Mouse (Mus musculus): ENCODE measurements around the gene Gm4307. TPM values are rescaled to one million over a fixed set of nuclear protein-coding genes. Genes with fewer than 3 reads are reported as not detected.

Gm4307 gene
- not detected for polyA plus RNA-seq (2014; fragmentation: Illumina TruSeq; extraction: RNeasy Lipid Tissue Mini Kit (QIAGEN cat#74804); ENCODE audit: low read depth, low replicate concordance)

GRCm38 (mm10) chr10:100361038-100361437 lies at the start of gene Gm4307:
Gm4307 (plus strand) TSS chr10:100361338.

GRCm38 (mm10) chr10:100335376-100335775 lies 25.8 kb upstream of the Gm4307 start, which contains the start of gene Gm4301:
Gm4301 (plus strand) TSS chr10:100335676.

GRCm38 (mm10) chr10:100340536-100340935 lies 20.6 kb upstream of the Gm4307 start, which contains the start of gene Gm4302:
Gm4302 (plus strand) TSS chr10:100340836.

GRCm38 (mm10) chr10:100345672-100346071 lies 15.5 kb upstream of the Gm4307 start, which contains the start of gene Gm4303:
Gm4303 (plus strand) TSS chr10:100345972.

DNA sequence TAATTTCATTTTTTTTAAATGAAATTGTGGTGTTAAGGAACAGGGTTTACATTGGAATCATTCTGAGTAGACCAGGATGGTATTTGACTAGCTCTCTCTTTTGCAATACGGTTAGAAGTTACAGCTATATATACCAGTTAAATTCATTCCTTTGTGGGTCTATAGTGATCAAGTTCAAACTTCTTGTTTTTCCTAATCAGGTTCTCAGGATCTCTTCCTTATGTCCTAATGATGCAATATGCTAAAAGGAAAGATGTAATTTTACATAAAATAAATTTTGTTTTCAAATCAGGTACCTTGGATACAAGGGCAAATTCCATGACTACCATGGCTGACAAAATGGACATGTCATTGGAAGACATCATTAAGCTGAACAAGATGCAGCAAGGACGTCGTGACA lies 10.3 kb upstream of the Gm4307 start, which contains the start of gene Gm4305:
Gene Gm4305, plus strand, starts transcription at position 301 of the 400 bp plus-strand sequence.

DNA sequence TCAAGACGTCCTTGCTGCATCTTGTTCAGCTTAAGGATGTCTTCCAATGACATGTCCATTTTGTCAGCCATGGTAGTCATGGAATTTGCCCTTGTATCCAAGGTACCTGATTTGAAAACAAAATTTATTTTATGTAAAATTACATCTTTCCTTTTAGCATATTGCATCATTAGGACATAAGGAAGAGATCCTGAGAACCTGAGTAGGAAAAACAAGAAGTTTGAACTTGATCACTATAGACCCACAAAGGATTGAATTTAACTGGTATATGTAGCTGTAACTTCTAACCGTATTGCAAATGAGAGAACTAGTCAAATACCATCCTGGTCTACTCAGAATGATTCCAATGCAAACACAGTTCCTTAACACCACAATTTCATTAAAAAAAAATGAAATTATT lies 21.3 kb downstream of the Gm4307 start, which contains the start of gene Gm4312:
Gene Gm4312, minus strand, starts transcription at position 101 of the 400 bp plus-strand sequence.

Other genes with a start within 250 kb of the Gm4307 start
- not detected for gene Gm4301, start 25.7 kb upstream of the Gm4307 start, polyA plus RNA-seq (2014; fragmentation: Illumina TruSeq; extraction: RNeasy Lipid Tissue Mini Kit (QIAGEN cat#74804); ENCODE audit: low read depth, low replicate concordance)
- gene Gm4302, start 20.5 kb upstream of the Gm4307 start, polyA plus RNA-seq (2014; fragmentation: Illumina TruSeq; extraction: RNeasy Lipid Tissue Mini Kit (QIAGEN cat#74804); ENCODE audit: low read depth, low replicate concordance), result not detected
- gene Gm4303, start 15.4 kb upstream of the Gm4307 start, polyA plus RNA-seq (2014; fragmentation: Illumina TruSeq; extraction: RNeasy Lipid Tissue Mini Kit (QIAGEN cat#74804); ENCODE audit: low read depth, low replicate concordance), result not detected
- gene Gm4305, start 10.2 kb upstream of the Gm4307 start, polyA plus RNA-seq (2014; fragmentation: Illumina TruSeq; extraction: RNeasy Lipid Tissue Mini Kit (QIAGEN cat#74804); ENCODE audit: low read depth, low replicate concordance), result not detected
- gene Gm4312, start 21.2 kb downstream of the Gm4307 start, polyA plus RNA-seq (2014; fragmentation: Illumina TruSeq; extraction: RNeasy Lipid Tissue Mini Kit (QIAGEN cat#74804); ENCODE audit: low read depth, low replicate concordance), result not detected
- gene Tmtc3, start 126.0 kb downstream of the Gm4307 start, polyA plus RNA-seq (2014; fragmentation: Illumina TruSeq; extraction: RNeasy Lipid Tissue Mini Kit (QIAGEN cat#74804); ENCODE audit: low read depth, low replicate concordance), result 10.1 TPM
- 7.2 TPM for gene Cep290, start 126.2 kb downstream of the Gm4307 start, polyA plus RNA-seq (2014; fragmentation: Illumina TruSeq; extraction: RNeasy Lipid Tissue Mini Kit (QIAGEN cat#74804); ENCODE audit: low read depth, low replicate concordance)
- 9.9 TPM for gene 4930430F08Rik, start 229.1 kb downstream of the Gm4307 start, polyA plus RNA-seq (2014; fragmentation: Illumina TruSeq; extraction: RNeasy Lipid Tissue Mini Kit (QIAGEN cat#74804); ENCODE audit: low read depth, low replicate concordance)
- gene 1700017N19Rik, start 229.1 kb downstream of the Gm4307 start, polyA plus RNA-seq (2014; fragmentation: Illumina TruSeq; extraction: RNeasy Lipid Tissue Mini Kit (QIAGEN cat#74804); ENCODE audit: low read depth, low replicate concordance), result 2.3 TPM

All from adipose tissue, adult 10 weeks (tissue).